Mouse (Mus musculus) forebrain, embryonic 12.5 days (tissue): ENCODE data around the gene Rere. TPM values are rescaled to one million over a fixed set of nuclear protein-coding genes. Genes with fewer than 3 reads are reported as not detected.
A peak's percentile ranks its signal among the peaks of the same experiment; 100 is the strongest.

Experiments
- ATAC-seq: fragments of 200-750 bp; cut with Nextera tagmentation; 2 replicates; pipeline ENCODE4 v1.8.0; 2017; ENCODE audit warnings: moderate TSS enrichment; ENCODE audit not compliant: low FRiP score
- H3K27ac ChIP-seq: fragments of 300-500 bp; sonication (generic); 2 replicates; pipeline ENCODE4 v1.5.1; 2016; ENCODE audit warnings: mild to moderate bottlenecking
- H3K27me3 ChIP-seq: fragments of 300-500 bp; sonication (generic); 2 replicates; pipeline ENCODE4 v1.6.1; 2016; ENCODE audit warnings: mild to moderate bottlenecking
- H3K36me3 ChIP-seq: fragments of 300-500 bp; sonication (generic); replicated peaks from 2 replicates; pipeline ENCODE4 v1.6.1; 2016; ENCODE audit warnings: mild to moderate bottlenecking
- H3K4me1 ChIP-seq: fragments of 300-500 bp; sonication (generic); 2 replicates; pipeline ENCODE4 v1.6.1; 2016
- H3K4me2 ChIP-seq: fragments of 300-500 bp; sonication (generic); 2 replicates; pipeline ENCODE4 v1.6.1; 2016; ENCODE audit warnings: mild to moderate bottlenecking, moderate library complexity
- H3K4me3 ChIP-seq: fragments of 300-500 bp; sonication (generic); replicated peaks from 2 replicates; pipeline ENCODE4 v1.5.1; 2016; ENCODE audit warnings: mild to moderate bottlenecking
- H3K9ac ChIP-seq: fragments of 300-500 bp; sonication (generic); 2 replicates; pipeline ENCODE4 v1.6.1; 2016; ENCODE audit warnings: mild to moderate bottlenecking
- H3K9me3 ChIP-seq: fragments of 300-500 bp; sonication (generic); 2 replicates; pipeline ENCODE4 v1.6.1; 2016
- WGBS: fragments of 180-500 bp; shearing (Covaris S2); methylation state at CpG from one replicate; pipeline ENCODE4 v1.1.7; 2016; 5-methylcytosine and 5-hydroxymethylcytosine counted together
- polyA plus RNA-seq: library from polyadenylated mRNA; unstranded; fragments of >200 nt; fragmentation: Nextera tagmentation; extraction: Ambion mirVana; gene quantifications from 2 replicates; pipeline ENCODE4 v1.2.1, GENCODE M21; 2016

Rere gene
- polyA plus RNA-seq, 1 experiment from 2014 or later = 44.4 TPM

GRCm38 (mm10) chr4:150616029-150616420 is 334.6 kb downstream of the Rere start:
- Histone ChIP-seq H3K27me3 (no peaks in the 10 kb centered on the region), H3K4me3 (no peak overlapping the region), H3K36me3 (peaks cover 90% of the 10 kb centered on the region), H3K4me1 (no peaks in the 10 kb centered on the region), H3K9me3 (no peaks in the 10 kb centered on the region), H3K9ac (no peak overlapping the region), H3K27ac (no peak overlapping the region), H3K4me2 (no peak overlapping the region)
- no peak for ATAC-seq
- WGBS = 93% methylated on average over 13 of the region's 13 CpGs

GRCm38 (mm10) chr4:150616841-150617240 is 335.4 kb downstream of the Rere start:
- ATAC-seq = no peak

GRCm38 (mm10) chr4:150619011-150619410 is 337.6 kb downstream of the Rere start:
- H3K36me3 ChIP-seq = peaks cover 78% of the 10 kb centered on the region
- no peaks in the 10 kb centered on the region for H3K4me1 ChIP-seq
- H3K4me3 ChIP-seq = no peak overlapping the region
- no peaks in the 10 kb centered on the region for H3K9me3 ChIP-seq
- H3K9ac ChIP-seq = no peak overlapping the region
- no peaks in the 10 kb centered on the region for H3K27me3 ChIP-seq
- ATAC-seq = no peak
- no peak overlapping the region for H3K4me2 ChIP-seq
- 85% methylated on average over 7 of the region's 7 CpGs for WGBS
- no peak overlapping the region for H3K27ac ChIP-seq

More at GRCm38 (mm10) chr4:150616841-150617240, 335.4 kb downstream of the Rere start:
- H3K4me3 ChIP-seq = no peak overlapping the region
- H3K36me3 ChIP-seq = peaks cover 86% of the 10 kb centered on the region
- H3K27ac ChIP-seq = no peak overlapping the region
- no peaks in the 10 kb centered on the region for H3K27me3 ChIP-seq
- no peak overlapping the region for H3K4me2 ChIP-seq
- H3K4me1 ChIP-seq = no peaks in the 10 kb centered on the region
- no peak overlapping the region for H3K9ac ChIP-seq
- H3K9me3 ChIP-seq = no peaks in the 10 kb centered on the region
- 94% methylated on average over 20 of the region's 20 CpGs for WGBS

- Histone ChIP-seq H3K9ac (no peak overlapping the region), H3K27me3 (no peaks in the 10 kb centered on the region), H3K4me1 (no peaks in the 10 kb centered on the region), H3K36me3 (peaks cover 41% of the 10 kb centered on the region), H3K4me3 (no peak overlapping the region), H3K4me2 (no peak overlapping the region), H3K9me3 (no peaks in the 10 kb centered on the region), H3K27ac (no peak overlapping the region)
- WGBS = 91% methylated on average over 13 of the region's 13 CpGs
- ATAC-seq = no peak
These were observed 341.2 kb downstream of the Rere start for GRCm38 (mm10) chr4:150622641-150623040.

- ATAC-seq = no peak
- Histone ChIP-seq H3K9me3 (no peaks in the 10 kb centered on the region), H3K36me3 (peaks cover 25% of the 10 kb centered on the region), H3K4me2 (no peak overlapping the region), H3K4me1 (no peaks in the 10 kb centered on the region), H3K27ac (no peak overlapping the region), H3K9ac (no peak overlapping the region), H3K27me3 (no peaks in the 10 kb centered on the region), H3K4me3 (no peak overlapping the region)
- WGBS = 73% methylated on average over 11 of the region's 11 CpGs
These were observed 342.9 kb downstream of the Rere start for GRCm38 (mm10) chr4:150624214-150624823.

GRCm38 (mm10) chr4:150624933-150625332 is 343.5 kb downstream of the Rere start:
- no peak overlapping the region for H3K27ac ChIP-seq
- peaks cover 24% of the 10 kb centered on the region for H3K36me3 ChIP-seq
- WGBS = 88% methylated on average over 4 of the region's 4 CpGs
- no peaks in the 10 kb centered on the region for H3K27me3 ChIP-seq
- H3K9me3 ChIP-seq = no peaks in the 10 kb centered on the region
- no peak overlapping the region for H3K4me2 ChIP-seq
- H3K4me3 ChIP-seq = no peak overlapping the region
- H3K9ac ChIP-seq = no peak overlapping the region
- no peaks in the 10 kb centered on the region for H3K4me1 ChIP-seq
- ATAC-seq = no peak

GRCm38 (mm10) chr4:150625425-150625824 is 344.0 kb downstream of the Rere start:
- H3K4me3 ChIP-seq = no peak overlapping the region
- no peaks in the 10 kb centered on the region for H3K27me3 ChIP-seq
- H3K27ac ChIP-seq = no peak overlapping the region
- 55% methylated on average over 1 of the region's 1 CpGs for WGBS
- no peaks in the 10 kb centered on the region for H3K9me3 ChIP-seq
- ATAC-seq = 0 out of 2 replicates have a peak, but pooled peaks have one; percentile 50
- H3K36me3 ChIP-seq = peaks cover 20% of the 10 kb centered on the region
- no peaks in the 10 kb centered on the region for H3K4me1 ChIP-seq
- no peak overlapping the region for H3K9ac ChIP-seq
- H3K4me2 ChIP-seq = no peak overlapping the region

- no peak overlapping the region for H3K9ac ChIP-seq
- H3K27ac ChIP-seq = no peak overlapping the region
- no peaks in the 10 kb centered on the region for H3K9me3 ChIP-seq
- WGBS = 47% methylated on average over 6 of the region's 6 CpGs
- peaks cover 16% of the 10 kb centered on the region for H3K36me3 ChIP-seq
- H3K4me1 ChIP-seq = no peaks in the 10 kb centered on the region
- H3K4me2 ChIP-seq = no peak overlapping the region
- no peak for ATAC-seq
- no peaks in the 10 kb centered on the region for H3K27me3 ChIP-seq
- H3K4me3 ChIP-seq = no peak overlapping the region
These were observed 344.7 kb downstream of the Rere start for GRCm38 (mm10) chr4:150625951-150626732.

- WGBS = 88% methylated on average over 11 of the region's 11 CpGs
- no peak overlapping the region for H3K9ac ChIP-seq
- H3K27ac ChIP-seq = no peak overlapping the region
- H3K27me3 ChIP-seq = no peaks in the 10 kb centered on the region
- no peak for ATAC-seq
- H3K36me3 ChIP-seq = no peaks in the 10 kb centered on the region
- no peak overlapping the region for H3K4me2 ChIP-seq
- H3K4me1 ChIP-seq = no peaks in the 10 kb centered on the region
- H3K4me3 ChIP-seq = no peak overlapping the region
- no peaks in the 10 kb centered on the region for H3K9me3 ChIP-seq
These were observed 347.8 kb downstream of the Rere start for GRCm38 (mm10) chr4:150629266-150629665.

GRCm38 (mm10) chr4:150635568-150635967 is 354.1 kb downstream of the Rere start:
- no peak for ATAC-seq
- H3K36me3 ChIP-seq = peaks cover 3% of the 10 kb centered on the region; the same call in 1 of the 2 replicates
- H3K4me3 ChIP-seq = no peak overlapping the region
- 87% methylated on average over 10 of the region's 10 CpGs for WGBS
- no peak overlapping the region for H3K9ac ChIP-seq
- H3K27ac ChIP-seq = no peak overlapping the region
- H3K4me2 ChIP-seq = no peak overlapping the region
- H3K4me1 ChIP-seq = no peaks in the 10 kb centered on the region
- H3K9me3 ChIP-seq = no peaks in the 10 kb centered on the region
- no peaks in the 10 kb centered on the region for H3K27me3 ChIP-seq

GRCm38 (mm10) chr4:150636635-150637034 is 355.2 kb downstream of the Rere start:
- H3K4me1 ChIP-seq = no peaks in the 10 kb centered on the region
- no peak overlapping the region for H3K9ac ChIP-seq
- no peak for ATAC-seq
- peaks cover 6% of the 10 kb centered on the region; the same call in 1 of the 2 replicates for H3K36me3 ChIP-seq
- no peaks in the 10 kb centered on the region for H3K27me3 ChIP-seq
- H3K27ac ChIP-seq = no peak overlapping the region
- WGBS = 71% methylated on average over 6 of the region's 6 CpGs
- no peak overlapping the region for H3K4me3 ChIP-seq
- H3K4me2 ChIP-seq = no peak overlapping the region
- H3K9me3 ChIP-seq = no peaks in the 10 kb centered on the region

- no peak overlapping the region for H3K4me2 ChIP-seq
- 92% methylated on average over 9 of the region's 9 CpGs for WGBS
- H3K27ac ChIP-seq = no peak overlapping the region
- no peak overlapping the region for H3K9ac ChIP-seq
- H3K9me3 ChIP-seq = no peaks in the 10 kb centered on the region
- no peaks in the 10 kb centered on the region for H3K27me3 ChIP-seq
- no peak overlapping the region for H3K4me3 ChIP-seq
- peaks cover 7% of the 10 kb centered on the region; the same call in 1 of the 2 replicates for H3K36me3 ChIP-seq
- H3K4me1 ChIP-seq = no peaks in the 10 kb centered on the region
- ATAC-seq = no peak
These were observed 362.9 kb downstream of the Rere start for GRCm38 (mm10) chr4:150644299-150644698.

- Histone ChIP-seq H3K9ac (no peak overlapping the region), H3K4me3 (no peak overlapping the region), H3K27me3 (peaks cover 25% of the 10 kb centered on the region), H3K4me1 (peaks cover 4% of the 10 kb centered on the region; the same call in 1 of the 2 replicates), H3K9me3 (no peaks in the 10 kb centered on the region), H3K27ac (no peak overlapping the region), H3K36me3 (no peaks in the 10 kb centered on the region), H3K4me2 (no peak overlapping the region)
- WGBS = 83% methylated on average over 5 of the region's 5 CpGs
- no peak for ATAC-seq
These were observed 367.9 kb downstream of the Rere start for GRCm38 (mm10) chr4:150649327-150649726.
